Mouse (Mus musculus) spleen, adult 18-20 months (tissue): Measurements from ENCODE around the gene Ccdc38.
"Not testable (repeated sequence)": the region's sequence is repeated elsewhere in the genome, so short reads cannot be mapped to it uniquely, and the experiment has no call there.

Experiments used
- DNase-seq, 2 experiments: peaks; one replicate each; pipeline ENCODE4 v3.0.0; 2022; ENCODE audit warnings: mixed read lengths in 2 of 2

Ccdc38 gene

GRCm38 (mm10) chr10:93552596-93552995 is 12.2 kb downstream of the Ccdc38 start:
- DNase-seq, result no peak

- DNase-seq, result not testable (repeated sequence)
Measured at GRCm38 (mm10) chr10:93557971-93558370, 17.5 kb downstream of the Ccdc38 start.

GRCm38 (mm10) chr10:93559786-93560185 is 19.4 kb downstream of the Ccdc38 start:
- DNase-seq, result no peak

- DNase-seq, result no peak
Measured at GRCm38 (mm10) chr10:93564518-93565090, 24.2 kb downstream of the Ccdc38 start.

- no peak for DNase-seq
Measured at GRCm38 (mm10) chr10:93567066-93567465, 26.6 kb downstream of the Ccdc38 start.

- no peak for DNase-seq
Measured at GRCm38 (mm10) chr10:93567841-93568566, 27.6 kb downstream of the Ccdc38 start.

GRCm38 (mm10) chr10:93568671-93569070 is 28.2 kb downstream of the Ccdc38 start:
- DNase-seq, result no peak

GRCm38 (mm10) chr10:93572209-93572608 is 31.8 kb downstream of the Ccdc38 start:
- DNase-seq, result no peak

- no peak for DNase-seq
Measured at GRCm38 (mm10) chr10:93574966-93575365, 34.5 kb downstream of the Ccdc38 start.

- no peak for DNase-seq
Measured at GRCm38 (mm10) chr10:93575960-93576359, 35.5 kb downstream of the Ccdc38 start.

- DNase-seq, result peak; percentile 20 to 64
Measured at GRCm38 (mm10) chr10:93577271-93577886, 36.9 kb downstream of the Ccdc38 start.

- no peak for DNase-seq
Measured at GRCm38 (mm10) chr10:93588796-93589195, 48.4 kb downstream of the Ccdc38 start.

- DNase-seq, result peak; percentile 82 to 91
Measured at GRCm38 (mm10) chr10:93589281-93589848, 48.9 kb downstream of the Ccdc38 start, which contains the start of gene Snrpf. Gene Snrpf (minus strand): TSS chr10:93589706.

- DNase-seq, result peak; percentile 10 to 21
Measured at GRCm38 (mm10) chr10:93592456-93592855, 52.0 kb downstream of the Ccdc38 start.

- peak; percentile 56 to 77 for DNase-seq
Measured at GRCm38 (mm10) chr10:93594022-93594482, 53.6 kb downstream of the Ccdc38 start.

GRCm38 (mm10) chr10:93595831-93596230 is 55.4 kb downstream of the Ccdc38 start:
- DNase-seq, result no peak

- DNase-seq, result no peak
Measured at GRCm38 (mm10) chr10:93596641-93597040, 56.2 kb downstream of the Ccdc38 start.

GRCm38 (mm10) chr10:93602309-93602708 is 61.9 kb downstream of the Ccdc38 start:
- no peak for DNase-seq

- DNase-seq, result no peak
Measured at GRCm38 (mm10) chr10:93603256-93603655, 62.8 kb downstream of the Ccdc38 start.

- no peak for DNase-seq
Measured at GRCm38 (mm10) chr10:93606326-93606725, 65.9 kb downstream of the Ccdc38 start.

- no peak for DNase-seq
Measured at GRCm38 (mm10) chr10:93608051-93608450, 67.6 kb downstream of the Ccdc38 start.

GRCm38 (mm10) chr10:93609236-93609635 is 68.8 kb downstream of the Ccdc38 start:
- no peak for DNase-seq

- no peak for DNase-seq
Measured at GRCm38 (mm10) chr10:93610896-93611295, 70.5 kb downstream of the Ccdc38 start.
